Mouse (Mus musculus) ES-E14 (cell line): ENCODE measurements around the gene Drd4. TPM values are rescaled to one million over a fixed set of nuclear protein-coding genes. Genes with fewer than 3 reads are reported as not detected.

Source experiments
- DNase-seq: peaks from one replicate; pipeline ENCODE4 v3.0.0-alpha.2; 2013; ENCODE audit warnings: low read depth, low spot score
- H3K27ac ChIP-seq: 2 replicates; pipeline ENCODE4 v1.5.1; 2012; ENCODE audit warnings: low read depth, mild to moderate bottlenecking, low read length, moderate library complexity, mixed read lengths; ENCODE audit not compliant: poor library complexity, insufficient read depth, severe bottlenecking
- H3K36me3 ChIP-seq: 2 replicates; pipeline ENCODE4 v1.6.1; 2012; ENCODE audit warnings: mild to moderate bottlenecking, low read length, moderate library complexity, mixed read lengths; ENCODE audit not compliant: control insufficient read depth, poor library complexity, insufficient read depth, severe bottlenecking
- H3K4me1 ChIP-seq, 2 experiments: fragments of 150-350 bp in 1 of 2; sonication (generic) in 1 of 2; 2 replicates each; pipeline ENCODE4 v1.6.1; 2012; ENCODE audit warnings: low read length in 2 of 2, mild to moderate bottlenecking in 1 of 2, mixed read lengths in 1 of 2; ENCODE audit not compliant: control insufficient read depth in 2 of 2, insufficient read depth in 2 of 2, poor library complexity in 1 of 2
- H3K4me3 ChIP-seq, 2 experiments: fragments of 150-350 bp in 1 of 2; sonication (generic) in 1 of 2; 2 replicates each; pipeline ENCODE4 v1.5.1; 2012; ENCODE audit warnings: low read length in 2 of 2, low read depth in 1 of 2, mild to moderate bottlenecking in 1 of 2, mixed read lengths in 1 of 2; ENCODE audit not compliant: insufficient read depth in 1 of 2, poor library complexity in 1 of 2, severe bottlenecking in 1 of 2
- H3K9ac ChIP-seq: 2 replicates; pipeline ENCODE4 v1.6.1; 2012; ENCODE audit warnings: low read depth, mild to moderate bottlenecking, low read length, mixed read lengths; ENCODE audit not compliant: poor library complexity, insufficient read depth, severe bottlenecking
- H3K9me3 ChIP-seq: fragments of 150-350 bp; sonication (generic); 2 replicates; pipeline ENCODE4 v1.6.1; 2012; ENCODE audit warnings: low read depth, mild to moderate bottlenecking, low read length; ENCODE audit not compliant: control insufficient read depth, insufficient read depth
- CHD2 ChIP-seq: IDR thresholded peaks from 2 replicates; pipeline ENCODE4 v1.6.1; 2014; ENCODE audit warnings: mild to moderate bottlenecking, low read depth, low read length, inconsistent platforms
- HCFC1 ChIP-seq: IDR thresholded peaks from 2 replicates; pipeline ENCODE4 v1.6.1; 2012; ENCODE audit warnings: low read length, inconsistent platforms, borderline replicate concordance; ENCODE audit not compliant: insufficient read depth
- MAFK ChIP-seq: IDR thresholded peaks from 2 replicates; pipeline ENCODE4 v1.6.1; 2014; ENCODE audit warnings: mild to moderate bottlenecking, low read depth, low read length, inconsistent platforms; ENCODE audit not compliant: insufficient read depth
- ZC3H11A ChIP-seq: IDR thresholded peaks from 2 replicates; pipeline ENCODE4 v1.6.1; 2012; ENCODE audit warnings: low read depth, mild to moderate bottlenecking, inconsistent platforms, low read length, borderline replicate concordance
- ZNF384 ChIP-seq: IDR thresholded peaks from 2 replicates; pipeline ENCODE4 v1.6.1; 2012; ENCODE audit warnings: low read depth, low read length, inconsistent platforms
- in situ Hi-C, 2 experiments: fragments of 600-800 bp; cut with MboI; formaldehyde crosslinking; loops; one replicate each; pipeline ENCODE4 v1.15.1; 2025; ENCODE audit warnings: low sequenced_read_pairs in 2 of 2, inconsistent platforms in 1 of 2; ENCODE audit not compliant: unreplicated experiment in 2 of 2
- total RNA-seq: library from RNA; depleted of rRNA; stranded (reverse); fragments of 300-350 nt; gene quantifications from 2 replicates; pipeline ENCODE4 v1.2.3, GENCODE M21; 2012

Gene Drd4
- total RNA-seq, 1 experiment = 0.76 TPM

- H3K27ac ChIP-seq = no peak overlapping the region
- no peak overlapping the region for H3K4me3 ChIP-seq
- in situ Hi-C loops = loop anchor here in 1 of 2 experiments (5.0 kb wide), 1 partner anchor 72 kb away; no protein-coding TSS in a partner anchor
- no peak for DNase-seq
- 0 out of 4 replicates have a peak, but pooled peaks cover 0 to under 1% of the 10 kb centered on the region in 2 experiments for H3K4me1 ChIP-seq
- peaks cover 58% of the 10 kb centered on the region for H3K36me3 ChIP-seq
- H3K9me3 ChIP-seq = no peaks in the 10 kb centered on the region
- TF ChIP-seq HCFC1 (no peak), ZC3H11A (no peak), CHD2 (no peak), ZNF384 (no peak), MAFK (no peak)
- H3K9ac ChIP-seq = no peak overlapping the region
These were observed 22.6 kb downstream of the Drd4 start for GRCm38 (mm10) chr7:141314416-141314815.

DNA sequence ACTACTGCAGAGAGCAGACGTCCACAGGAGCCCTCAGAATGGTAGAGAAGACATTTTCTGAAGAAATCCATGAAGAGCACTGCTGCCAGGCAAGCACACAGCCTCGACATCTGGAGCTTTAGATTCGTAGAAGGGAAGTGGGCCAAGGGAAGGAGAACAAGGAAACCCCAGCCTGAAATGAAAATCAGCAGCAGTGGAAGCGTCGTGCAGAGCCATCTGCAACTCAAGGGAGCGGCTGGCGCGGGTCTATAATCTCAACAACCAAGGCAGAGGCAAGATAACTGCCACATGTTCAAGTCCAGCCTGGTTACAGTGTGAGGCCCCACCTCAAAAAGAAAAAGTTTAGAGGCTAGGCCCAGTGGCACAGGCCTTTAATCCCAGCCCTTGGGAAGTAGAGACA lies 23.3 kb downstream of the Drd4 start:
- in situ Hi-C loops = no loop called here
- no peaks in the 10 kb centered on the region for H3K9me3 ChIP-seq
- no peak for TF ChIP-seq HCFC1
- no peak for TF ChIP-seq CHD2
- TF ChIP-seq ZC3H11A = no peak
- no peak for TF ChIP-seq ZNF384
- TF ChIP-seq MAFK = no peak
- H3K27ac ChIP-seq = no peak overlapping the region
- H3K4me1 ChIP-seq = peaks cover 3% of the 10 kb centered on the region in 2 experiments; a peak in 2 of 4 replicates
- no peak overlapping the region for H3K9ac ChIP-seq
- DNase-seq = no peak
- no peak overlapping the region for H3K4me3 ChIP-seq
- peaks cover 54% of the 10 kb centered on the region for H3K36me3 ChIP-seq

- TF ChIP-seq CHD2 (no peak), ZC3H11A (no peak), MAFK (no peak), ZNF384 (no peak), HCFC1 (no peak)
- no peak for DNase-seq
These were observed 24.2 kb downstream of the Drd4 start for GRCm38 (mm10) chr7:141315974-141316373.

DNA sequence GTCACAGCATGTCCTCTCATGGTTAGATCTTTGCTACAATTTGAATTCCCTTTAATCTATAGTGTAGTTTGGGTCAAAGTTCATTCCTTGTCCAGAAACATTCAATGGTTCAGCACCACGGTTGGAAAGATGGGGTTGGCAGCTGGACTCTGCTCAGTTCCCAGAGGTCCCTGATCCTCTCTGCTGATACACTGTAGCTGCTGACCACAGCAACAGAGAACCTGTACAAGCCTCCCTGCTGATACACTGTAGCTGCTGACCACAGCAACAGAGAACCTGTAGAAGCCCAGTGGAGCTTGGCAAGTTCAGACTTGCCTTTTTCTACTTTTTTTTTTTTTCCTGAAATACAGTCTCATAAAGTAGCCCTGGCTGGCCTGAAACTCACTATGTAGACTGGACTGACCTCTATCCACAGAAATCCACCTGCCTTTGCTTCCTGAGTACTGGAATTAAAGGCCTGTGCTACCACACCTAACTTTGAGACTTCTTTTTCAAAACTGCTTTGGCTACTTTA lies 25.9 kb downstream of the Drd4 start:
- DNase-seq = no peak
- in situ Hi-C loops = no loop called here
- peaks cover 50% of the 10 kb centered on the region for H3K36me3 ChIP-seq

More at GRCm38 (mm10) chr7:141315974-141316373, 24.2 kb downstream of the Drd4 start:
- H3K4me1 ChIP-seq = peaks cover 3% of the 10 kb centered on the region in 2 experiments; a peak in 2 of 4 replicates
- H3K9me3 ChIP-seq = no peaks in the 10 kb centered on the region
- peaks cover 50% of the 10 kb centered on the region for H3K36me3 ChIP-seq
- in situ Hi-C loops = no loop called here
- H3K9ac ChIP-seq = no peak overlapping the region
- H3K27ac ChIP-seq = no peak overlapping the region
- no peak overlapping the region for H3K4me3 ChIP-seq

More for the DNA sequence above, 25.9 kb downstream of the Drd4 start:
- Histone ChIP-seq H3K9ac (no peak overlapping the region), H3K27ac (no peak overlapping the region), H3K4me1 (peaks cover 3% of the 10 kb centered on the region in 2 experiments; a peak in 2 of 4 replicates), H3K9me3 (no peaks in the 10 kb centered on the region), H3K4me3 (no peak overlapping the region)
- TF ChIP-seq CHD2 (no peak), ZC3H11A (no peak), ZNF384 (no peak), HCFC1 (no peak), MAFK (no peak)
